Mouse (Mus musculus): ENCODE data around the gene Hoxa3.

The Hoxa3 gene

DNA sequence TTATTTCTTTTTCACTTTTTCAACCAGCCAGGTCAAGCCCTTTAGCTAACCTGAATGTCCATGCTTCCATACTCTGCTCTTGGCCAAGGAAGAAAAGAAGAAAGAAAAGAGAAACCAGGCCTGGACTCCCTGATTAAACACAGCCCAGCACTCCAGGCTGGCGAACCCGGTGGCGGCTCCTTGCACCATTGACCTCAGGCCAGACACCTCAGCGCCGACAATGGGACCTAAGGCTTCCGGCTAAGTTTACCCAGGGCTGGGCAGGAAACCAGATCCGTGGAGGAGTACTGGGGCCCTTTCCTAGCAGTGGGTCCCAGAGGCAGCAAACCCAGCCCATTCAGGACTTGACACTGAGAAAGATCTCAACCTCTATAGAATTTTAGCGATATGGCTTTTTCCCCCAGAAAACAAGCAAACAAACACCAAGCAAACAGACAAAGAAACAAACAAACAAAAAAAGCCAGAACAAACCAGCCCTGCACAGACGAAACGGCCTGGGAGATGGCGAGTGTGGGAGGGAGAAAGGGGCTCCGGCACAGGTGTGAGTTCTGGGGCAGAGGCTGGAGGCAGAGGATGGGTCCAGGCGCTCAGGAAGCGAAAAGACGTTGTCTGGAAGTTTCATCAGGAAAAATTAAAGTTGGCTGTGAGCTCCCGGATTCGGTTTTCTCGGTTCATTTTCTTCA, 18.9 kb upstream of the Hoxa3 start:
- DNase-seq, result no peak

DNA sequence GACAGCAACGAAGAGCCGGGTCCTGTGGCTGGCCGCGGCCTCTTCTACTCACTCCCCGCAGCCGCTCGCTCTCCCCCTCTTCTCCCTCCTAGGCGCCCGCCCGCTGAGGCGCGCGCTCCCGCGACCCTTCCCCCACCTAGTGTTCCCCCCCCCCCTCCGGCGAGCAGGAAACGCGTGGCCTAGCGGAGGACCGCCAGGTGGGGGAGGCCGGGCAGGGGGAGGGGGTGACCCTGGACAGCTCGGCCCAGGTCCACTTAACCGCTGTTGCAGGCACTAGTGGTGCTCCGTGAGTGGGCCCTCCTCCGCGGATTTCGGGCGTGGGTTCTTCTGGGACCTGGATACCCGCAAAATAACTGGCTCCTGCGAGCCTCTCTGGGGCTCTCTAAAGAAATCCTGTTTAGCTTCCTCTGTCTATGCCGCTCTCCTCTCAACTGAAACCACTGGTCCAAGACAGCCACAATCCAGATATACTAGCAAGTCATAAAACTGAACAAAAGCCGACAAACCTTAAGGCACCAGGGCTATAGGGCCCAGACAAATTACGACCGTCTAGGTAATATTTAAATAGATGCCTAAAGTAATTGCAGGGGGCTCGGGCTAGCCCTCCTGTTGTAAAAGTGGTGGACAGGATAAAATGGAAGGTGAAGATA, 17.5 kb upstream of the Hoxa3 start, which contains the start of gene Hoxa9:
Gene Hoxa9 (minus strand): TSS at position 574 of the 650 bp plus-strand sequence.
- DNase-seq, result no peak

DNA sequence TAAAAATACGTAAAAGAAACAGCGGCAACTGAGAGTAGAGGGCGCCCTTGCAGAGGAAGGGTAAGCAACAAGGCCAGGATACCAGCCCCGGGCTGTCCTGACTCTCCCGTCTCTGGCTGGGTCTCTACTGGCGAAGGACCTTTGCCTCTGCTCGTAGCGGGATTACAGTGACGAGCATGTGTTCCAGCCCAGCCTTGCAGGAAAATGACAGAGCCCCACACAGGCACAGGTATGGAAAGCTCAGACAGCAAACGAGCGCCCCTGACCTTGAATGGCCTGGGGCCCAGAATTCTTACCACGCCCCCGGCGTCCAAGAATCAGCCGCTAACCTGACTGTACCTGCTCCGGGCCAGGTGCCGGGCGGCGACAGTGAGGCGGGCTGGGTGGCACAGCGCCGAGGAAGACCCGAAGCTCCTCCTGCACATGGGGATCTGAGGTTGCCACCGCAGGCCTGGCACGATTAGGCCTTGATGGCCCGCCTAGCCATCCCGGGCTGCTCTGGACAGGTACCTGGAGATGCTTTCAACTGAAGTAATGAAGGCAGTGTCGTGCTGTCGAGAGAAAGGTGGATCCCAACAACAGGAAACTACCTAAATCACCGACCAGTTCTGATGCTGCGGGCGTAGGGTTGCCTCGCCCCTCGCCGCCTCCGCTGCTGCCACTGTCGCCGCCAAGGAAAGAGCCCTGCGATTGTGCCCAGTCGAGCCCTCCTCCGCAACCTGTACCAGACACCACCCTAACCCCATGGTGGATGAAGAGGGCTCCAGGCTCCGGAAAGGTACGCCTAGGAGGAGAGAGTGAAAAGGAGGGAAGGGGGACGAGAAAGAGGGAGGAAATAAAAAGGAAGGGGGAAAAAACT, 16.7 kb upstream of the Hoxa3 start:
- no peak for DNase-seq

DNA sequence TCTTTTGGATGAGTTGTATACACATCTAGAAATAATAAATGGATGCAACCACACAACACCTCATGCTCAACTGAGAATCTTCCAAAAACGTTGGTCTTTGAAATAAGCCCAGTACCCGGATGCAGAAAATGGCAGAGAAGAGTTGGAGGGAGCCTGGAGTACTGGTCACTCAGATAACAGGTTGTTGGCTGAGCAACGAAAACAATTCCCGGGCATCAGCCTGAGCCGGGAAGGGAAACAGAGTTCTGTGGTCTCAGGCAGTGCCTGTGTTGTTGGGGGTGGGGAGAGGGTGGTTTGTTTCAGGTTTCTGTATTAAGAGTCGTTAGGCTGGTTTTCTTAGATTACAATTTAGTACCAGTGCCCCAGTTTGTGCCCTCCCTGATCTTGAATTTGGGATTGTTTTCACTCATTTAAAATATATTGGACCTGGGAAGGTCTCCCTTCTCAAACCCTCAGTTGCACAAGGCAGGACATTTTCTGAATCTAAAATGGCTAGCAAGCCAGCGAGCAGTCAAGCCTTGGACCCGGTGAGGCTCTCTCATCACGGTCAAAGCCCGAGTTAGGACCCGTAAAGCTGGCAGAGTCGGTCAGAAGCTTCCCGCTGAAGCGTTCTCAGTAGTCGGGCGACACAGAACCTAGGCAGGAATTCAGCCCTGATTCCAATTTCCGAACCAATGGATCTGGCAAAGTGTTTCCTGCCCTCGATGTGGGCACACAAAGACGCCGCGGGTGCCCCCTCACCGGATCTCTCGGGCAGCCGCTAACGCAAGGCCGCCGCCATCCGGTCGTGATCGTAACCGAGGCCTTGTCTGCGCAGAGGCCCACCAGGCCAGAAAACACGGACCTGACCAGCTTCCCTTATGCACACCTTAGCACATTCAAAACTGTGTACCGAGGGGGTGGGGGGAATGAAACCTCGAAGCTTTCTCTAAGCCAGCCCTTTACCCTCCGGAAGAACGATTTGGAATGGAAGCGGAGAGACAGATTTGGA, 15.6 kb upstream of the Hoxa3 start:
- DNase-seq, result no peak

DNA sequence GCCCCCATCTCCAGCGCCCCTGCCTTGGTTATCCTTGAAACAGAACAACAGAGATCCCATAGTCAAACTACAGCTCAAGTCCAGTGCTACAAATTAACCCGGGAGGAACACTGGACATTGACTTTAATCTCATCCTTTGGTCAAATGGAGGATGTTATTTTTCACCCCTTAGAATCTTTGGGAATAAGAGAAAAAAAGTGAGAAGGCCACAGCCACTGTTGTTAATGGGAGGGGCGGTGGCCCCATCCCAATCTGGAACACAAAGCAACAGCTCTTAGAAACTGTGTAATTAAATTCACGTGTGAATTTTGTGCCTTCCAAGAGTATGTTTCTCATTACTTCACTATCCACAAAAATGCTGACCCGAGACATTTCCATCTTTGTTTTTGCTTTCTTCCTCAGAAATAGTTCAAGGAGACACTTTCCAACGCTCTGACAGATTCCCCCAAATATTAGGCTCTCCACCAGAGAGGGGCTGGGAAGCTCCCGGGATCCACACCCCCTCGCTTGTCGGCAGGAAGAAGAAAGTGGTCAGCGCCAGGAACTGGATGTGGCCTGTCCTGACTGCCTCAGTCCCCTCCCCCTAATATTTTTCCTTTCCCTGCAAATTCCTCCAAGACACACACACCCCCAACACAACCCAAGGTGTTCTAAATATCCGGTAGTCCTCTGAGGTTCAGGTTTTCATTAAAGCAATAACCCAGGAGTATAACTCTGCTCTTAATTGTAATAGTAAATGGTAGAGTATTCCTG, 14.5 kb upstream of the Hoxa3 start:
- no peak for DNase-seq

DNA sequence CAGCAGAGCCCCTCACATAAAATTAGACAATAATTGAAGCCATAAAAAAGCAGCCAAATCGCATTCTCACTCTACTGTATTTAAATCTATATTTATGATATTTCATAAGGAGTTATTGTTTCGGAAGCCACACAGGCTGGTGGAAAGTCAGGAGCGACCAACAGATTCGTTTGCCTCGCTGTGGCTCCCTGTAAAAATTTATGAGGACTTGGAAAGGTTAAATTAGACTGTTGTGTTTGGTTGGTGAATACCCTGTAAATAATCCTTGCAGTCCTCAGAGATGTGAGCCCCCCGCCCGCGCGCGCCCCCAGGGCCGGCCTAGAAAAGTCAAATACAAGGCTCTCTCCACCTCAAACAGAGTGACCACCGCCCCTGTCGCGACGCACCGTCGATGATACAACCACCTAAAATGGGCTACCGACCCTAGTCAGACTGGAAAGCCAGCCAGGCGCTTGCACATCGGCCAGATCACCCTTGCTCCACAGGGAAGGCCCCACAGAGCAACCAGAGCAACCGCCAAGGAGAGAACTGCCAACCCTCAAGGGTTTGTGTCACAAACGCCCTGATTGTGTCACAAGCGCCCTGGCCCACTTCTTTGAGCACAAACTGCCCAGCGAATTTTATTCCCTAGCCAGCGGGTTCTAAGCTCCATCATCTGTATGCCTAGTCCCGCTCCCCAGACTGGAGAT, 13.6 kb upstream of the Hoxa3 start:
- DNase-seq, result no peak

DNA sequence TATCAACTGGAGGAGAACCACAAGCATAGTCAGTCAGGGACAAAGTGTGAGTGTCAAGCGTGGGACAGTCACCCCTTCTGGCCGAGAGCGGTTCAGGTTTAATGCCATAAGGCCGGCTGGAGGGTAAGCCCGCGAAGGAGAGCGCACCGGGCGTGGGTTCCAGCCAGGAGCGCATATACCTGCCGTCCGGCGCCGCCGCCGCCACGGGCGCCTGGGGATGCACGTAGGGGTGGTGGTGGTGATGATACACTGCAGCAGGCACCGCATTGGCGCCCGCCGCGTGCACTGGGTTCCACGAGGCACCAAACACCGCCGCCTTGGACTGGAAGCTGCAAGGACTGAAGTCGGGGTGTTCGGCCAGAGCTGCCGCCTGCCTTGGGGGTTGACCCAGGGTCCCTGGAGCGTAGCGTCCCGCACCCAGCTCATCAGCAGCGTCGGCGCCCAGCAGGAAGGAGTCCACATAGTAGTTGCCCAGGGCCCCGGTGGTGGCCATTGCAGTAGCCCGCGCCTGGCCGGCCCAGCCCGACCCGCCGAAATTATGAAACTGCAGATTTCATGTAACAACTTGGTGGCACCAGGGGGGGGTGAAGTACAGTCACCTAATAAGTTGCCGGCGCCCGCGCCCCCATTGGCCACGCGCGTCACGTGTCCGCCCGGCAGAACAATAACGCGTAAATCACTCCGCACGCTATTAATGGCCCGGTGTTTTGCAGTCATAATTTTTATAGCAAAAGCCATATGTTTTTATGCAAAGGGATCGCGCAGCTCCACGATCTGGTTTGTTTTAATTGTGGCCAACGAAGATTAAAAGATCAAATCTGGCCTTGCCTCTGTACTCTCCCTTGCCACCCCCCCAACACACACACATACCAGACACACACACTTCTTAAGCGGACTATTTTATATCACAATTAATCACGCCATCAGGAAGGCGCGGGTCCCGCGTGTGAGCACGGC, 12.8 kb upstream of the Hoxa3 start:
- no peak for DNase-seq

DNA sequence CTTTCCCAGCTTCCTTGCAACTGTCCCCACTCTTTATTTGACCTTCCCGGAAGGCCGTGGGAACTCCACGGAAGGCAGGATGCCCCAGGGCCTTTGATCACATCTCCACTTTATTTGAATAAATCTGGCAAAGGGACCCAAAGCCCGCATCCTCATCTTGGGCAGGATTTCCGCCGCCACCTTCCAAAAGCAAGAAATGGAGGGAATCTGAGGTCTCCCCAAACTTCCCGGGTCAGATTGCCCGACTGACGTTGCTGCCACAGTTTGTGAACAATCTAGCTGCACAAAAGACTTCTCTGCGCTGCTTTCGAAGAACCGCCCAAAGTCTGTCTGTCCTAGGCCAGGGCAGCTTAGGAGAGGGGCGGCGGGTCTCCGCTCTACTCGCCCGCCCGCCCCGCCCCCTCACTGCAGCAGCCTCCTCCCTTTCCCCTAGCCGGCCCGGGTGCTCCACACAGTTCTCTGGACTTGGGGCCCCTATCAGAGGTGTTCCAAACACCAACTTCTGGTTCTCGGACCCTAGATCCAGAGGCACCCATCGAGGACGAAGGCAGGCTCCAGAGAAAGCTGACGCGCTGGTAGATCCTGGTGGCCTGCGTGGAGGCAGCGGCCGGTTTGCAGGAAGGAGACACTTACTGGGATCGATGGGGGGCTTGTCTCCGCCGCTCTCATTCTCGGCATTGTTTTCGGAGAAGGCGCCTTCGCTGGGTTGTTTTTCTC, 11.9 kb upstream of the Hoxa3 start:
- DNase-seq, result no peak

DNA sequence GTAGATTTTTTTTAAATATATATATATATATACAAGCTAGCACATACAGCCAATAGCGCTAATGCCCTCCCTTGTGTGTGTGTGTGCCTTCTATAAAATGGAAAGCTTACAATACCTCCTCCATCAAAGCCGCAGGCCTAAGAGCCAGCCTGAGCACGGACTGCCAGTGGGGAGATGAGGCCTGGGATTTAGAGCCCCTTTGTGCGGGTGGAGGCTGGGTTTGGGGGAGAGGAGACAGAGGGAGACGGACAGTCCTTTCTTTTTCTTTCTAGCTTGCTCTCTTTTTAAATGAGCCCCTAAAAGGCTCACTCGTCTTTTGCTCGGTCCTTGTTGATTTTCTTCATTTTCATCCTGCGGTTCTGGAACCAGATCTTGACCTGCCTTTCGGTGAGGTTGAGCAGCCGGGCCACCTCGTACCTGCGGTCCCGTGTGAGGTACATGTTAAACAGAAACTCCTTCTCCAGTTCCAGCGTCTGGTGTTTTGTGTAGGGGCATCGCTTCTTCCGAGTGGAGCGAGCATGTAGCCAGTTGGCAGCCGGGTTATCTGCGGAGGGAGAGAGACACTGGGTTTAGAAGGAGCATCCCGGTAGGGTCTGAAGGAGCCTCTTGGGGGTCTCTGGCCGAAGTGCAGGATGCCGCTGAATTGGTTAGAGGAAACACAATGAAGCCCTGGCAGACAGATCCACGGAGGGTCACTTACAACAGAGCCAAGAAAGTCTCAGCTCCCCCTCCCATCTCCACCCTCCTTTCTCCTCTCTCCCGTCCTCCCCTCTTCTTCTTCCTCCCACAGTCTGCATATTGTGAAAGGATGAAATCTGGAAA, 11.0 kb upstream of the Hoxa3 start:
- no peak for DNase-seq

DNA sequence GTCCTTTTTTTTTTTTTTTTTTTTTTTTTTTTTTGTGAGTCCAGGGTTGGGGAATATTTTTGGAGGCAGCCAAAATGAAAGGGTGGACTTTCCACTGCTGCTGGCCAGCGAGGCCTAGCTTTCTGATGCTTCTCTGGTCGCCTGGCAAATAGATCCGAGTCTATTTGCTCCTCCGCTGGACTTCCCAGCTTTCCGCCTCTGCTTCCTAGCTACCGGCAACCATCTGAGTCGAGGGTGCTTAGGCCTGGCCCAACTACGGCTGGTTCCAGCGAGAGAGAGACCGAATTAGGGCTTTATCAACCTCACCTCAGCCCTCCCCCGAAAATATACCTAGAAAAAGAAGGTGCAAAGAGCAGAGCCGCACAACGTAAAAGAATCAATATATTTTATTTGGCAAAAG, 9.6 kb upstream of the Hoxa3 start:
- no peak for DNase-seq

DNA sequence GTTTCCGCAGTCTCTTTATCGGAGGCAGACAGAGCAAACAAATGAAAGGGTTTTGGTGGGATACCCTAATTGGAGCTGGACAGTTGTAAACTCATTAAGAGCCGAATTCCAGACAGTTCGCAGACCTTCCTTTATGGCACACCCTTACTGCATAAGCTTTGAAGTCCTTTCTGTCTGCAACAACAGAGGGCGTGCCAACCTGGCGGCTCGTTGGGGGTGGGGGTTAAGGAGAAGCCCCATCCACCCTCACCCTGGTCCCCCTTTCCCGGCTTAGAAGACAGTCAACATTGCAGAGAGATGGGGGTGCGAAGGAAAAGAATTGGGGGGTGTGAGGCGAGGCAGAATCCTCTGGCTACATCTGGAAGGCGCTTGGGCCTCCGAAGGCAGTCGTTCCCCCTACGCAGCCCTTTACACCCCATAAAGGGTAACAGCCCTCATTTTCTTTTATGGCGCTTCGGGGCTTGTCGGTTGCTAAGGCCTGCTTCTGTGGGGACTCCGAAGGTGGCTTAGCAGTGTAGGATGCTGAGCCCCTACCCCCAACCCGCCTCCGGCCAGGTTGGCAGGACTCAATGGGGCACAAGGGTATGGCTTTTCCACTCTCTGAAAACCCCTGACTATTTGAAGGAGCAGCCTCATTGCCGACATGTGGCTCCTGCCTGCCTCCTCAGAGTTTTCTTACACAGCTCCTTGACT, 9.0 kb upstream of the Hoxa3 start:
- no peak for DNase-seq

DNA sequence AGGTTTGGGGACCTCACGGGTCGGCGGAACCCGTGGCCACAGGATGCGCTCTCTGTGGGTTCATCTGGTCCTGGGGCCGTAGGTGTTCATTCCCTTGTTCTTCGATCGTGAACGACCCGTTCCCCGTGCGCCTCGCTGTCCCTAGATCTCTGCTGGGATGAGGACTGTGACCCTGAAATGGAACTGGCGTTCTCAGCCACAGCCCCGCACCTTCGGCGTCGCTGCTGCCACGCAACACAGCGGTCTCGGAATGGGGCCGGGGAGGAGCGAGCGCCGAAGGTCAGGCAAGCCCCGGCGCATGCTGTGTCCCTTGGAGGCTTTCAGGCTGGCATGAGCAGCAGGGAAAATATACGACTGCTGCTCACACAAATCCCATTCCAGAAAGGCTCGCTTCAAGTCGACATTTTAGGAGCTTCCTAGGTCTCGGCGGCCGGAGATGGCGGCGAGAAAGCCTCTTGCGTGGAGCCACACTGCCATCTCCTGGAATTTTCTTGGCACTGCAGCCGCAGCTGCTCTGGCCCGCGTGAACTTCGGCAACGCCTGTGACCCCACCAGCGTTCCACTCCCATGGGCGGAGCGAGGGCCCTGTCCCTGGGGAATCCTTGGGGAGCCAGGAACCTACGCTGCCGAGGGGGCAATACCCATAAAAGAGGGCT, 8.3 kb upstream of the Hoxa3 start, which contains the start of gene Hoxa7:
Gene Hoxa7 (minus strand): TSS at position 518 of the 656 bp plus-strand sequence.
- DNase-seq, result peak; percentile 54

DNA sequence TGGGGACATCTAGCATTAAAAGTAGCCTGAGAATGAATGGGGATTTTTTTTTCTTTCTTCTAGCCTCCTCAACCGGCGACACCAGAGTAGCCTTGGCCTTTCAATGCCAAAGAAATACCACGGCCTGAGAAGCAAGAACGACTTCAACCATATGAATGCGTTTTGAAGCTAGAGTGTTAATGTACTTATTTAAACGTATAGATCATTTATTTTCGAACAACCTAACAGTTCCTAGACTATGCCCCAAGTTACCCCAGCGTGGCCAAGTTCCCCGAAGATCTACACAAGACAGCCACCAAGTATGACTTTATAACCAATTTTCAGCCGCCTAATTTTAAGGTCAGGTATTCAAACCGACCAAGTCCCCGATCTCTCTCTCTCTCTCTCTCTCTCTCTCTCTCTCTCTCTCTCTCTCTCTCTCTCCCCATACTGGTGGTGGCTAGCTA, 7.8 kb upstream of the Hoxa3 start:
- no peak for DNase-seq

DNA sequence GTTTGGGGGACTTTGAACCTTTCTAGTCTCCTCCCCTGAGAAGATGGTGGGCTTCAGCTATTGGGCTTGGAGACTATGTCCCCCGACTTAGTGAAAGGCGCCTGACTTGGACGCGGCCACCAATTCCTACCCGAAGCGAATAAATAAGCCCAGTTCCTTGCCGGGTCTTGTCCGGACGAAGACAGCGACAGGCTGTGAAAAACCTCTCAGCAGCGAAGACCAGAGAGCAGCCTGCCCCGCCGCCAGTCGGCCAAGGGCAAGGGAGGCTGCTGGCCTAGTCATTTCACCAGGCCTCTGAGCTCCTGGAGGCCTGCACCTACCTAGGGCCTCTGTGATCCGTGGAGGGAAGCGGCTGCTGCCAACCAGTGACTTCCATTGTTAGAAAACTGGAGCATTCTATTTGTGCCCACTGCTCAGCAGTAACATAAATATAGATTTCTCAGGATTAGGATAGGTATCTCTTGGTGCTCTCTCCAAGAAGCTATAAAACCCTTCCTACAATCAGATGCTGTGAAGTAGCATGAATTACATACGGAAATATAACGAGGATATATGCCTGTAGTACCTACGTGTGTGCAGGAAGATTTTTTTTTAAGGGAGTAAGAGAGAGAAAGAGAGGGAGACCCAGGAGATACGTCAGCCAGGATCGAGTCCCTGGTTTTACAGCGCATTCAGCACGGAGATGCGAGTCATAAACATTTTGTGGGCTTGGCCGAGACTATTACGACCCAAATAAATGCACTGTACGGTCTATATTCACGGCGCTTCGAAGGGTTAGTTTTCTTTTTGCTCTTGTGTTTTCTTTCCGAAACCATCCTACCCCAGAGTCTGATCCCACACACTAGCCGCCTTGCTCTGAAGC, 7.1 kb upstream of the Hoxa3 start:
- DNase-seq, result no peak

DNA sequence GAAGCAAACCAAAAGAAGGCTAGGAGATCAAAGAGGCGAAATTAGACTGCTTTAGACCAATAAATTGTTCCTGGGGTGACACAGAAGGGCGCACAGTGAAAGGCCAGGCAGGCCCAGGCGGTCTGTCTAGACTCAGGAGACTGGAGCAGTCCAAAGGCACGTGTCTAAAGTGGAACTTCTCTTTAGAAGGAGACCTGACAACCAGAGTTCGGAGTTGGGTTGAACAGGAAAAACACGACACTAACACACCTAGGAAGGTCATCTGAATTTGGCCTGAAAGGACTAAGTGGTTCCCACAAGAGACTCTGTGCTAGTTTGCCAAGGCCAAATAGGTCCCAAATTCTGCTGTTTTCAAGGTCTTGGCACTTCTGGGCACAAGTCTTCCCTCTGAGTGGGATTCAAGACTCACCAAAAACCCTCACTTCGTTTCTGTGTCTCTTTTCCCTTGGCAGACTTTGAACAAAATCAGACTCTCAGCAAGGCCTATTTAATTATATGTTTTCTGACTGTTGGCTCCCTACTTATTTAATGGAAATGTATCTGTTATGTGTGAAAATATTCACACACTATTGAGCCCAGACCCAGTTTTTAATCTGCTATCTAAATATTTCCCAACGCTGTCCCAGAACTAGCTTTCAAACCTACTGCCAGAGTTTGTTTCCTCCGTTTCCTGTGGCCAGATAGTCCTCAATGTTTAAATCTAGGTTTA, 6.3 kb upstream of the Hoxa3 start:
- DNase-seq, result no peak

All from layer of hippocampus, adult 9-11 months (tissue).